In genomic region chr4:41313722-41314121, GRCm38 (mm10) we compare ENCODE assay signal across 8 mouse cellular contexts. TPM values are rescaled to one million over a fixed set of nuclear protein-coding genes. Genes with fewer than 3 reads are reported as not detected.
DNase-seq lines count a peak whose midpoint lies in the region; ATAC-seq and TF ChIP-seq lines count a peak whose summit lies in the region.

No protein-coding gene starts in this region.

- no peak for TF ChIP-seq CTCF in bone marrow macrophage, adult 2 months (IDR thresholded peaks at IDR 0.05; ENCODE audit: low read depth, low read length)

- no peak for TF ChIP-seq POLR2A in bone marrow macrophage, adult 2 months (IDR thresholded peaks at IDR 0.05; ENCODE audit: borderline replicate concordance, low read depth, low read length)

- ATAC-seq in kidney, embryonic 15.5 days (replicated peaks; ENCODE audit: low FRiP score) = peak; percentile 7; the same call in 1 of the 2 replicates
- no peak for ATAC-seq in forebrain, embryonic 16.5 days
- peak; percentile 5 for ATAC-seq in liver, embryonic 13.5 days (ENCODE audit: low read depth)

- H3K27me3 ChIP-seq in kidney, embryonic 15.5 days = no peaks in the 10 kb centered on the region
- H3K27me3 ChIP-seq in forebrain, embryonic 16.5 days (replicated peaks; ENCODE audit: control insufficient read depth, insufficient read depth, low read length) = no peaks in the 10 kb centered on the region
- no peaks in the 10 kb centered on the region for H3K27me3 ChIP-seq in liver, embryonic 13.5 days

- peak overlapping the region; percentile 99 for H3K27ac ChIP-seq in kidney, embryonic 15.5 days
- peak overlapping the region; percentile 95 for H3K27ac ChIP-seq in bone marrow macrophage, adult 2 months (ENCODE audit: insufficient read depth, low read depth, low read length)
- peak overlapping the region; percentile 95; the same call in 1 of the 2 replicates for H3K27ac ChIP-seq in forebrain, embryonic 16.5 days (ENCODE audit: low read length)
- peak overlapping the region; percentile 97 for H3K27ac ChIP-seq in liver, embryonic 13.5 days

- no peaks in the 10 kb centered on the region for H3K9me3 ChIP-seq in kidney, embryonic 15.5 days (replicated peaks)
- H3K9me3 ChIP-seq in forebrain, embryonic 16.5 days (ENCODE audit: control insufficient read depth, low read length) = no peaks in the 10 kb centered on the region
- H3K9me3 ChIP-seq in liver, embryonic 13.5 days (replicated peaks) = no peaks in the 10 kb centered on the region

- 11% methylated on average over 14 of the region's 14 CpGs for WGBS in kidney, embryonic 15.5 days
- 15% methylated on average over 14 of the region's 14 CpGs for WGBS in forebrain, embryonic 16.5 days
- 11% methylated on average over 14 of the region's 14 CpGs for WGBS in liver, embryonic 13.5 days (ENCODE audit: insufficient replicate concordance)

- peak overlapping the region; percentile 97 for H3K9ac ChIP-seq in kidney, embryonic 15.5 days
- H3K9ac ChIP-seq in forebrain, embryonic 16.5 days (replicated peaks; ENCODE audit: low read depth, low read length) = peak overlapping the region; percentile 89
- H3K9ac ChIP-seq in liver, embryonic 13.5 days = peak overlapping the region; percentile 97

- DNase-seq in kidney, postnatal 14 days = no peak
- DNase-seq in liver, embryonic 13.5 days = peak; percentile 11
- DNase-seq in right cerebral cortex, postnatal 4 days = no peak
- DNase-seq in left cerebral cortex, postnatal 10 days (ENCODE audit: extremely low spot score in 1 of 2, low spot score in 2 of 2) = no peak
- no peak for DNase-seq in adrenal gland, postnatal 14 days

- H3K4me3 ChIP-seq in kidney, embryonic 15.5 days (replicated peaks) = peak overlapping the region; percentile 98
- peak overlapping the region; percentile 93 for H3K4me3 ChIP-seq in bone marrow macrophage, adult 2 months (ENCODE audit: insufficient read depth, low read length)
- peak overlapping the region; percentile 100 for H3K4me3 ChIP-seq in forebrain, embryonic 16.5 days (replicated peaks; ENCODE audit: low read length)
- peak overlapping the region; percentile 83 for H3K4me3 ChIP-seq in liver, embryonic 13.5 days (replicated peaks)

- H3K4me2 ChIP-seq in kidney, embryonic 15.5 days = peak overlapping the region; percentile 77
- peak overlapping the region; percentile 90 for H3K4me2 ChIP-seq in forebrain, embryonic 16.5 days (ENCODE audit: low read length)
- peak overlapping the region; percentile 82 for H3K4me2 ChIP-seq in liver, embryonic 13.5 days

- peaks cover 45% of the 10 kb centered on the region for H3K36me3 ChIP-seq in kidney, embryonic 15.5 days
- H3K36me3 ChIP-seq in forebrain, embryonic 16.5 days (ENCODE audit: control insufficient read depth, insufficient read depth) = peaks cover 11% of the 10 kb centered on the region
- H3K36me3 ChIP-seq in liver, embryonic 13.5 days = peaks cover 45% of the 10 kb centered on the region

- intact Hi-C loops in left cerebral cortex, postnatal 10 days (cut with DNase I) = loop anchor here (5.0 kb wide), 1 partner anchor 74 kb away; no protein-coding TSS in a partner anchor

- peaks cover 21% of the 10 kb centered on the region for H3K4me1 ChIP-seq in kidney, embryonic 15.5 days
- H3K4me1 ChIP-seq in bone marrow macrophage, adult 2 months (ENCODE audit: control insufficient read depth, insufficient read depth, low read length) = peaks cover 33% of the 10 kb centered on the region
- peaks cover 24% of the 10 kb centered on the region for H3K4me1 ChIP-seq in forebrain, embryonic 16.5 days (replicated peaks; ENCODE audit: control insufficient read depth, insufficient read depth, low read length)
- peaks cover 58% of the 10 kb centered on the region for H3K4me1 ChIP-seq in liver, embryonic 13.5 days (replicated peaks)

RNA-seq across cellular contexts. Expression of gene Dcaf12, which starts 1.0 kb away (rescaled TPM):
- 65.7 and 67.9 TPM in 2 replicates for polyA plus RNA-seq in kidney, embryonic 15.5 days (2015; fragmentation: Nextera tagmentation; extraction: Ambion mirVana)
- 47.2 and 47.4 TPM in 2 replicates for polyA plus RNA-seq in bone marrow macrophage, adult 2 months (2012; ENCODE audit: insufficient read depth, insufficient read length, missing spikeins)
- polyA plus RNA-seq in forebrain, embryonic 16.5 days (2015; fragmentation: Nextera tagmentation; extraction: Ambion mirVana) = 88.9 and 101 TPM in 2 replicates
- polyA plus RNA-seq in liver, embryonic 13.5 days (2015; fragmentation: Nextera tagmentation; extraction: Ambion mirVana) = 66.0 and 74.8 TPM in 2 replicates
- 10 to 100 TPM; 55.2 to 55.6 TPM for total RNA-seq in left cerebral cortex, postnatal 10 days (2021)
- 53.7 and 57.3 TPM in 2 replicates for total RNA-seq in adrenal gland, postnatal 14 days (2021)

RNA-seq across cellular contexts. Expression of gene Ubap1, which starts 35.1 kb away (rescaled TPM):
- polyA plus RNA-seq in kidney, embryonic 15.5 days (2015; fragmentation: Nextera tagmentation; extraction: Ambion mirVana) = 62.3 and 63.0 TPM in 2 replicates
- 106 and 116 TPM in 2 replicates for polyA plus RNA-seq in bone marrow macrophage, adult 2 months (2012; ENCODE audit: insufficient read depth, insufficient read length, missing spikeins)
- polyA plus RNA-seq in forebrain, embryonic 16.5 days (2015; fragmentation: Nextera tagmentation; extraction: Ambion mirVana) = 73.6 and 82.4 TPM in 2 replicates
- 28.5 and 33.8 TPM in 2 replicates for polyA plus RNA-seq in liver, embryonic 13.5 days (2015; fragmentation: Nextera tagmentation; extraction: Ambion mirVana)
- total RNA-seq in left cerebral cortex, postnatal 10 days (2021) = 10 to 100 TPM; 41.6 to 42.7 TPM
- total RNA-seq in adrenal gland, postnatal 14 days (2021) = 38.5 and 52.1 TPM in 2 replicates

RNA-seq across cellular contexts. Expression of gene Ubap2, which starts 38.8 kb away (rescaled TPM):
- polyA plus RNA-seq in kidney, embryonic 15.5 days (2015; fragmentation: Nextera tagmentation; extraction: Ambion mirVana) = 66.8 and 68.5 TPM in 2 replicates
- 30.6 and 37.2 TPM in 2 replicates for polyA plus RNA-seq in bone marrow macrophage, adult 2 months (2012; ENCODE audit: insufficient read depth, insufficient read length, missing spikeins)
- 62.5 and 63.5 TPM in 2 replicates for polyA plus RNA-seq in forebrain, embryonic 16.5 days (2015; fragmentation: Nextera tagmentation; extraction: Ambion mirVana)
- polyA plus RNA-seq in liver, embryonic 13.5 days (2015; fragmentation: Nextera tagmentation; extraction: Ambion mirVana) = 25.2 and 35.7 TPM in 2 replicates
- total RNA-seq in left cerebral cortex, postnatal 10 days (2021) = 10 to 100 TPM; 54.4 to 58.1 TPM
- total RNA-seq in adrenal gland, postnatal 14 days (2021) = 42.1 and 44.8 TPM in 2 replicates
